In genomic region chr19:35143131-35143530, GRCm38 (mm10) we compare ENCODE assay signal across 23 mouse cellular contexts.
DNase-seq lines count a peak whose midpoint lies in the region; ATAC-seq and TF ChIP-seq lines count a peak whose summit lies in the region.
"Had no signal": no experiment of that assay in that cellular context is flagged by ENCODE, and none has a peak within 500 bp of the region (broad histone marks: within the 10 kb centered on the region; RNA-seq: fewer than 3 reads in every experiment).

No protein-coding gene starts in this region.

- no peak overlapping the region for H3K9ac ChIP-seq in heart, embryonic 16.5 days (ENCODE audit: low read length)
- no peak overlapping the region for H3K9ac ChIP-seq in lung, embryonic 14.5 days
- H3K9ac ChIP-seq: embryonic facial prominence, embryonic 12.5 days; forebrain, embryonic 13.5 days; forebrain, postnatal 0 days; heart, embryonic 12.5 days; hindbrain, embryonic 13.5 days had no signal

- no peak overlapping the region for H3K4me2 ChIP-seq in heart, embryonic 16.5 days (ENCODE audit: low read depth, low read length)
- no peak overlapping the region for H3K4me2 ChIP-seq in lung, embryonic 14.5 days
- H3K4me2 ChIP-seq: embryonic facial prominence, embryonic 12.5 days; forebrain, embryonic 13.5 days; heart, embryonic 12.5 days; hindbrain, embryonic 13.5 days had no signal

- no peaks in the 10 kb centered on the region for H3K27me3 ChIP-seq in heart, embryonic 16.5 days (ENCODE audit: control insufficient read depth, insufficient read depth, low read length)
- no peaks in the 10 kb centered on the region for H3K27me3 ChIP-seq in lung, embryonic 14.5 days (ENCODE audit: insufficient read depth, low read length)
- H3K27me3 ChIP-seq: CH12.LX; embryonic facial prominence, embryonic 12.5 days; forebrain, embryonic 13.5 days; heart, embryonic 12.5 days; hindbrain, embryonic 13.5 days had no signal

- no peak overlapping the region for H3K27ac ChIP-seq in heart, embryonic 16.5 days (ENCODE audit: low read length)
- no peak overlapping the region for H3K27ac ChIP-seq in lung, embryonic 14.5 days (ENCODE audit: low read depth)
- 0 out of 2 replicates have a peak overlapping the region, but pooled peaks have one; percentile 34 for H3K27ac ChIP-seq in embryonic fibroblast, embryonic 13.5 days (ENCODE audit: insufficient read depth, low read length)
- H3K27ac ChIP-seq: embryonic facial prominence, embryonic 12.5 days; forebrain, embryonic 13.5 days; heart, adult 2 months; hindbrain, embryonic 13.5 days; hindbrain, postnatal 0 days had no signal

- ATAC-seq in heart, embryonic 16.5 days (replicated peaks; ENCODE audit: extremely low read depth, insufficient read depth, low FRiP score) = 0 out of 2 replicates have a peak, but pooled peaks have one; percentile 32
- no peak for ATAC-seq in lung, embryonic 14.5 days (ENCODE audit: insufficient read depth)
- ATAC-seq: forebrain, embryonic 13.5 days; forebrain, postnatal 0 days; hindbrain, postnatal 0 days had no signal

- H3K4me1 ChIP-seq in heart, embryonic 16.5 days (ENCODE audit: control insufficient read depth, insufficient read depth, low read length) = no peaks in the 10 kb centered on the region
- no peaks in the 10 kb centered on the region for H3K4me1 ChIP-seq in lung, embryonic 14.5 days (ENCODE audit: insufficient read depth)
- H3K4me1 ChIP-seq in embryonic fibroblast, embryonic 13.5 days (ENCODE audit: control insufficient read depth, insufficient read depth, low read length) = no peaks in the 10 kb centered on the region
- H3K4me1 ChIP-seq: embryonic facial prominence, embryonic 12.5 days; forebrain, embryonic 13.5 days; heart, embryonic 12.5 days; hindbrain, embryonic 13.5 days had no signal

- H3K9me3 ChIP-seq in heart, embryonic 16.5 days (replicated peaks; ENCODE audit: control insufficient read depth, low read length) = no peaks in the 10 kb centered on the region
- no peaks in the 10 kb centered on the region for H3K9me3 ChIP-seq in lung, embryonic 14.5 days (ENCODE audit: low read depth, low read length)
- H3K9me3 ChIP-seq: embryonic facial prominence, embryonic 12.5 days; forebrain, embryonic 13.5 days; heart, embryonic 12.5 days; hindbrain, embryonic 13.5 days had no signal

- DNase-seq in heart, postnatal 4 days = no peak
- DNase-seq in lung, embryonic 14.5 days = peak; percentile 4
- no peak for DNase-seq in lung, postnatal 14 days
- DNase-seq in spleen, postnatal 36 days (ENCODE audit: low spot score in 2 of 2) = no peak
- DNase-seq in testis, postnatal 14 days (ENCODE audit: low spot score) = no peak
- DNase-seq in cerebellum, adult 18-20 months = no peak
- DNase-seq: adrenal gland, postnatal 14 days; cerebellum, adult 8-10 months; cerebellum, postnatal 14 days; embryo, embryonic 11 days; forebrain, postnatal 0 days; gastrocnemius, postnatal 14 days; heart, adult 2 months; heart, postnatal 14 days; kidney, adult 11 months had no signal

- no peak for TF ChIP-seq POLR2A in embryonic fibroblast, embryonic 13.5 days (IDR thresholded peaks at IDR 0.05; ENCODE audit: low read depth, low read length)

- H3K4me3 ChIP-seq in heart, embryonic 16.5 days (ENCODE audit: low read length) = no peak overlapping the region
- no peak overlapping the region for H3K4me3 ChIP-seq in lung, embryonic 14.5 days (ENCODE audit: low read depth, low read length)
- H3K4me3 ChIP-seq in embryonic fibroblast, embryonic 13.5 days (ENCODE audit: insufficient read depth, low read length) = no peak overlapping the region
- H3K4me3 ChIP-seq: embryonic facial prominence, embryonic 12.5 days; forebrain, embryonic 13.5 days; heart, adult 2 months; heart, embryonic 12.5 days; hindbrain, embryonic 13.5 days had no signal

- H3K36me3 ChIP-seq in heart, embryonic 16.5 days (ENCODE audit: control insufficient read depth, insufficient read depth) = no peaks in the 10 kb centered on the region
- no peaks in the 10 kb centered on the region for H3K36me3 ChIP-seq in lung, embryonic 14.5 days (ENCODE audit: insufficient read depth)
- H3K36me3 ChIP-seq: embryonic facial prominence, embryonic 12.5 days; heart, embryonic 12.5 days; hindbrain, embryonic 13.5 days had no signal

- no peak for TF ChIP-seq CTCF in lung, embryonic 14.5 days (IDR thresholded peaks at IDR 0.05; ENCODE audit: low read depth)
- TF ChIP-seq CTCF in embryonic fibroblast, embryonic 13.5 days (IDR thresholded peaks at IDR 0.05; ENCODE audit: borderline replicate concordance, insufficient read depth, low read length) = no peak
